Mouse (Mus musculus) testis, adult 2 months (tissue): ENCODE measurements around the gene Zdhhc14.

Source experiments
- CTCF ChIP-seq: fragments of 200-500 bp; IDR thresholded peaks from 2 replicates; pipeline ENCODE4 v1.5.1; 2012; ENCODE audit warnings: low read depth, mild to moderate bottlenecking, inconsistent platforms, low read length, moderate library complexity; ENCODE audit not compliant: control insufficient read depth, insufficient read depth, insufficient replicate concordance
- POLR2A ChIP-seq: fragments of 200-500 bp; IDR thresholded peaks from 2 replicates; pipeline ENCODE4 v1.6.1; 2012; ENCODE audit warnings: low read depth, mild to moderate bottlenecking, inconsistent platforms, low read length, moderate library complexity; ENCODE audit not compliant: control insufficient read depth

DNA sequence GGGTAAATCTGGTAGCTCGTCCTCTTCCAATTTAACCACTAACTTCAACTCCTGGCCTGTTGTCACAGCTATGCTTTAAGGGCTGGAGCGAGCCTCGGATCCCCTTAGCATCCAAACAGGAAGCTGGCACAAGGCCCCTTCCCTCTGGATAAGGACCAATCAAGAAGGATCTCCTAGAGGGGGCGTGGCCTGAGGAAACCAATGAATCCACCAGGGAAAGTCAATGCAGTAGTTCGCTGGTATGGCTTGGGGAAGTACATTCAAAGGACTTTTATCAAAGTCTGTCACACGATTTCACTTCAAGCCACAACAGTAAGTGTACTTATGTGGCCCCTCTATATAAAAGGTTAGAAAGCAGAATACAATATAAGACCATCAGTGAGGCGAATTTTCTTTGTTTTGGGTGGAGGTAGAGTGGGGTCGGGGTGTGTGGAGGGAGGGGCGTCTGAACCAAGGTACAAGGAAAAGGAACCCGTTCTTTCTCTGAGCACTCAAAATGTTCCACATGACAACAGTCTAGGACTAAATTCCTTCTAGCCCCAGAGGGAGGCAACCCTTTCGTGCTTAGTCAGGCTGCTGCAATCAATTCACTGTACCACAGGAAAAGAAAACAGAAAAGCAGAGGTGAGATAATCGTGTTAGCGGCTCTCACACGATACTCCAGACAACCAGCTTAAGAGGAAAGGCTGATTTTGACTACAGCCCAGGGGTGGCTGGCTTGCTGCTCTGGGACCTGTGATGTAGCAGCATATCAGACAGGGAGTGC lies 16.2 kb upstream of the Zdhhc14 start:
- TF ChIP-seq CTCF (no peak), POLR2A (no peak)
